Mouse (Mus musculus) embryo, embryonic 10.5 days (tissue): Measurements from ENCODE around the gene Psg17.
"Not testable (repeated sequence)": the region's sequence is repeated elsewhere in the genome, so short reads cannot be mapped to it uniquely, and the experiment has no call there.

ENCODE experiments used
- DNase-seq: peaks from one replicate; pipeline ENCODE4 v3.0.0-alpha.2; 2015; ENCODE audit warnings: low spot score

Gene Psg17

GRCm38 (mm10) chr7:18821507-18821906 is at the start of gene Psg17:
TSS of gene Psg17 (minus strand) at chr7:18821607.
- no peak for DNase-seq

GRCm38 (mm10) chr7:18871031-18871430 is 49.6 kb upstream of the Psg17 start, which contains the start of gene Pglyrp1:
TSS of gene Pglyrp1 (plus strand) at chr7:18871331.
- DNase-seq = not testable (repeated sequence)

- no peak for DNase-seq
Observed at GRCm38 (mm10) chr7:18868491-18868890, 47.1 kb upstream of the Psg17 start.

- no peak for DNase-seq
Observed at GRCm38 (mm10) chr7:18862801-18863200, 41.4 kb upstream of the Psg17 start.

- DNase-seq = peak; percentile 22
Observed at GRCm38 (mm10) chr7:18858310-18858916, 37.0 kb upstream of the Psg17 start.

- no peak for DNase-seq
Observed at GRCm38 (mm10) chr7:18848395-18848794, 27.0 kb upstream of the Psg17 start.

- no peak for DNase-seq
Observed at GRCm38 (mm10) chr7:18844811-18845210, 23.4 kb upstream of the Psg17 start.

- no peak for DNase-seq
Observed at GRCm38 (mm10) chr7:18841174-18841567, 19.8 kb upstream of the Psg17 start.

GRCm38 (mm10) chr7:18840386-18841173 is 19.2 kb upstream of the Psg17 start:
- peak; percentile 79 for DNase-seq

- no peak for DNase-seq
Observed at GRCm38 (mm10) chr7:18839865-18840264, 18.5 kb upstream of the Psg17 start, which contains the start of gene Mill2. TSS of gene Mill2 (plus strand) at chr7:18839966.

- no peak for DNase-seq
Observed at GRCm38 (mm10) chr7:18832298-18832697, 10.9 kb upstream of the Psg17 start.

GRCm38 (mm10) chr7:18829545-18829944 is 8.1 kb upstream of the Psg17 start:
- DNase-seq = no peak

- peak; percentile 64 for DNase-seq
Observed at GRCm38 (mm10) chr7:18828592-18828991, 7.2 kb upstream of the Psg17 start.

GRCm38 (mm10) chr7:18827792-18828546 is 6.6 kb upstream of the Psg17 start:
- no peak for DNase-seq

GRCm38 (mm10) chr7:18818301-18818700 is 3.1 kb downstream of the Psg17 start:
- DNase-seq = no peak

- DNase-seq = no peak
Observed at GRCm38 (mm10) chr7:18803526-18803925, 17.9 kb downstream of the Psg17 start.

- peak; percentile 12 for DNase-seq
Observed at GRCm38 (mm10) chr7:18799129-18799528, 22.3 kb downstream of the Psg17 start.

- DNase-seq = no peak
Observed at GRCm38 (mm10) chr7:18798420-18798819, 23.0 kb downstream of the Psg17 start, which contains the start of gene Psg19. TSS of gene Psg19 (minus strand) at chr7:18798520.

- DNase-seq = not testable (repeated sequence)
Observed at GRCm38 (mm10) chr7:18790671-18791070, 30.7 kb downstream of the Psg17 start.

GRCm38 (mm10) chr7:18781301-18781700 is 40.1 kb downstream of the Psg17 start:
- DNase-seq = peak; percentile 52

- DNase-seq = no peak
Observed at GRCm38 (mm10) chr7:18779337-18779781, 42.0 kb downstream of the Psg17 start.
